Mouse (Mus musculus) lung, postnatal 0 days (tissue): ENCODE data around the gene Mkrn1. TPM values are rescaled to one million over a fixed set of nuclear protein-coding genes. Genes with fewer than 3 reads are reported as not detected.
"Not testable (repeated sequence)": the region's sequence is repeated elsewhere in the genome, so short reads cannot be mapped to it uniquely, and the experiment has no call there.

ENCODE experiments used
- ATAC-seq: fragments of 200-750 bp; cut with Nextera tagmentation; 2 replicates; pipeline ENCODE4 v1.8.0; 2017; ENCODE audit warnings: moderate library complexity
- DNase-seq: peaks from one replicate; pipeline ENCODE4 v3.0.0-alpha.2; 2016; ENCODE audit warnings: low spot score
- H3K27ac ChIP-seq: fragments of 300-500 bp; sonication (generic); 2 replicates; pipeline ENCODE4 v1.5.1; 2014; ENCODE audit warnings: antibody characterized with exemption, mild to moderate bottlenecking, low read length, mixed read lengths
- H3K27me3 ChIP-seq: fragments of 300-500 bp; sonication (generic); replicated peaks from 2 replicates; pipeline ENCODE4 v1.6.1; 2014; ENCODE audit warnings: low read length, mixed read lengths; ENCODE audit not compliant: insufficient read depth
- H3K36me3 ChIP-seq: fragments of 300-500 bp; sonication (generic); 2 replicates; pipeline ENCODE4 v1.6.1; 2014; ENCODE audit warnings: low read length, mixed read lengths; ENCODE audit not compliant: insufficient read depth
- H3K4me1 ChIP-seq: fragments of 300-500 bp; sonication (generic); 2 replicates; pipeline ENCODE4 v1.6.1; 2014; ENCODE audit warnings: antibody characterized with exemption, low read depth, low read length, mixed read lengths; ENCODE audit not compliant: insufficient read depth
- H3K4me2 ChIP-seq: fragments of 300-500 bp; sonication (generic); replicated peaks from 2 replicates; pipeline ENCODE4 v1.6.1; 2014; ENCODE audit warnings: low read depth, mild to moderate bottlenecking, low read length, moderate library complexity, mixed read lengths
- H3K4me3 ChIP-seq: fragments of 300-500 bp; sonication (generic); 2 replicates; pipeline ENCODE4 v1.5.1; 2014; ENCODE audit warnings: low read depth, low read length
- H3K9ac ChIP-seq: fragments of 300-500 bp; sonication (generic); replicated peaks from 2 replicates; pipeline ENCODE4 v1.6.1; 2014; ENCODE audit warnings: low read depth, mild to moderate bottlenecking
- H3K9me3 ChIP-seq: fragments of 300-500 bp; sonication (generic); 2 replicates; pipeline ENCODE4 v1.6.1; 2016; ENCODE audit warnings: low read length, mixed read lengths
- CTCF ChIP-seq: IDR thresholded peaks from 2 replicates; pipeline ENCODE4 v1.5.1; 2016; ENCODE audit warnings: antibody characterized with exemption, mild to moderate bottlenecking
- EP300 ChIP-seq: IDR thresholded peaks from 2 replicates; pipeline ENCODE4 v1.6.1; 2016; ENCODE audit warnings: antibody characterized with exemption, mild to moderate bottlenecking, control low read depth
- WGBS: fragments of 180-500 bp; shearing (Covaris S2); extraction: QIAGEN DNeasy Blood & Tissue Kit; methylation state at CpG from one replicate; pipeline ENCODE4 v1.1.7; 2014; 5-methylcytosine and 5-hydroxymethylcytosine counted together
- polyA plus RNA-seq: library from polyadenylated mRNA; unstranded; fragments of >200 nt; fragmentation: Nextera tagmentation; extraction: Ambion mirVana; gene quantifications from 2 replicates; pipeline ENCODE4 v1.2.1, GENCODE M21; 2015

Gene Mkrn1
- polyA plus RNA-seq, 1 experiment from 2014 or later, result 125 TPM

DNA sequence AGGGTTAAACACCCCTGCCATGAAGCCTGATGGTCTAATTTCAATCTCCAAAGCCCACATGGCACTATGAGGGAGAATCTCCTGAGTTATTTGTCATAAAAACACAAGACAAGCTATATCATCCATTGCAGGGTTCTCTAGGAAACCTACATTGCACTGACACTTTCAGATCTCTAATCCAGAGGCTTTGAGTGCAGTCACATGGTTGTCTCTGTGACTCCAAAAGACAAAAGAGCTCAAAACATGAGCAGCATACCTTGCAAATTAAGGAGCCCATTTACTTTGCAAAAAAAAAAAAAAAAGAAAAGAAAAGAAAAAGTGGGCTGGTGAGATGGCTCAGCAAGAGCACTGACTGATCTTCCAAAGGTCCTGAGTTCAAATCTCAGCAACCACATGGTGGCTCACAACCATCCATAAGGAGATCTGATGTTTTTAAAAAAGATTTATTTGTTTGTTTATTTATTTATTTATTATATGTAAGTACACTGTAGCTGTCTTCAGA, 22.6 kb upstream of the Mkrn1 start:
- Histone ChIP-seq H3K4me2 (no peak overlapping the region), H3K27ac (no peak overlapping the region), H3K9ac (no peak overlapping the region), H3K36me3 (no peaks in the 10 kb centered on the region), H3K4me1 (no peaks in the 10 kb centered on the region), H3K27me3 (no peaks in the 10 kb centered on the region), H3K9me3 (no peaks in the 10 kb centered on the region), H3K4me3 (no peak overlapping the region)
- DNase-seq (no peak), ATAC-seq (no peak)
- TF ChIP-seq EP300 (no peak), CTCF (no peak)

- Histone ChIP-seq H3K9ac (no peak overlapping the region), H3K4me3 (no peak overlapping the region), H3K4me2 (no peak overlapping the region), H3K4me1 (no peaks in the 10 kb centered on the region), H3K9me3 (no peaks in the 10 kb centered on the region), H3K36me3 (no peaks in the 10 kb centered on the region), H3K27ac (no peak overlapping the region), H3K27me3 (no peaks in the 10 kb centered on the region)
- DNase-seq (no peak), ATAC-seq (no peak)
- TF ChIP-seq CTCF (no peak), EP300 (no peak)
Measured at GRCm38 (mm10) chr6:39440207-39440606, 19.9 kb upstream of the Mkrn1 start.

- not testable (repeated sequence) for H3K27ac ChIP-seq, H3K4me1 ChIP-seq, H3K27me3 ChIP-seq, ATAC-seq, H3K4me3 ChIP-seq, H3K9me3 ChIP-seq, H3K4me2 ChIP-seq, DNase-seq, H3K9ac ChIP-seq, H3K36me3 ChIP-seq
- 89% methylated on average over 6 of the region's 6 CpGs for WGBS
Measured at GRCm38 (mm10) chr6:39437519-39437918, 17.3 kb upstream of the Mkrn1 start.

- no peaks in the 10 kb centered on the region for H3K27me3 ChIP-seq
- H3K9ac ChIP-seq, result no peak overlapping the region
- H3K9me3 ChIP-seq, result no peaks in the 10 kb centered on the region
- 86% methylated on average over 5 of the region's 5 CpGs for WGBS
- no peaks in the 10 kb centered on the region for H3K4me1 ChIP-seq
- no peak for DNase-seq
- no peaks in the 10 kb centered on the region for H3K36me3 ChIP-seq
- TF ChIP-seq EP300, result no peak
- no peak for TF ChIP-seq CTCF
- ATAC-seq, result no peak
- H3K27ac ChIP-seq, result no peak overlapping the region
- no peak overlapping the region for H3K4me2 ChIP-seq
- no peak overlapping the region for H3K4me3 ChIP-seq
Measured at GRCm38 (mm10) chr6:39435875-39436274, 15.6 kb upstream of the Mkrn1 start.

DNA sequence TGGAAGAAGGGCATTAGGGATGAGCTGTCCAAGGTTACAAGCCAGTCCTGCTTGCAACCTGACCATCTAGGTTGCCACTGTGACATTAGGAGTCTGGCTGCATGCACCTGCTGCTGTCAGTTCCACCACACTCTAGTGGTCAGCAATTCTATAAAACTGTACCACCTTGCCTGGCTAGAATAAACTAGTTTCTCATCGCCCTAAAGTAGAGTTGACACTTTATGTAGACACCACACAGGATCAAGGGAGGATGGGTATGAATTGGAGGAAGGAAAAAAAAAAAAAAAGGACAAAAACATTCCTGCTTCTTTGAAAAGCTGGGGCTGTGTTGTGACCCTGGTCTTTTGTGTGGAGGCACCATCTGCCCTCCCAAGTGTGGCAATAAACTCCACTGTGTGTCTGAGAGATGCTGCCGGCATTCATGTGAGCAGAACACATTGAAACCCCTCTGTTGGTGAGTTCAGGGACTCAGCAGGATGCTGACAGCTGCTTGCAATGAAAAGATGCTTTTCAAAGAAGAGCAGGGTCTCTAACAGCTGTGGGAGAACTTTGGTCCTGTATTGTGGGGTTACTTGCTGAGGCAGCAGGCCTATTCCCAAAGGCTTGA, 14.7 kb upstream of the Mkrn1 start:
- 71% methylated on average over 2 of the region's 2 CpGs for WGBS

DNA sequence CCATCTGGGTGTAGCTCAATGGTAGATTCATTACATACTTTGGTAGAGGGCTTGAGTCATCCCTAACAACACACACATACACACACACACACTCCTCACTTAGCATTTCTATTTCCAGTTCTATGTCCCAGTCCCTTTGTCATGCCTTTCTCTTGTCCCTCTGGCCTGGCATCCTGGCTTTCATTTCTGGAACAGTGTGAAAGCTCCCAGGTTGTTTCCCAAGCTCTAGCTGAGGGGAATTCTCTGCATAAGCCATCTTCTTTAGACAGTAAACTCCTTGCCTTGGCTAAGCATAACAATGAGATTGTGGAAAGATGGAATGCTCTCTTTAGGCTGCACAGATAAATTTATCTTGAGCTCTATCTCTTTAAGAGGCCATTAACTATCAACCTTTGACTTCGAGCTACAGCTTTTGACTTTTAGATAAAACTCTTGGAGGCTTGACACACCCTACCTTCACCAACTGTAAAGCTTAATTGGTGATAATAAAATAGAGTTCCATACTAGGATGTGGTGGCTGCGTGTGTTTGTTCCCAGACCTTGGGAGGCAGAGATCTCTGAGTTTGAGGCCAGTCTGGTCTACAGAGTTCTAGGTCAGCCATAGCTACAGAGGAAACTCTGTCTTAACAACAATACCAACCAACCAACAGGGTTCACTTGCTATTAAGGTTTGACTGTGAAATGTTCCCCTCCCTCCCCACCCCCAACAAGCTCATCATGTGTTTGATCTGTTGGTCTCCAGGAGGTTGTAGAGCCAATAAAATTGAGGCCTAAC, 14.0 kb upstream of the Mkrn1 start:
- no peak overlapping the region for H3K4me3 ChIP-seq
- no peak for TF ChIP-seq EP300
- TF ChIP-seq CTCF, result no peak
- no peak overlapping the region for H3K9ac ChIP-seq
- no peak overlapping the region for H3K27ac ChIP-seq
- H3K36me3 ChIP-seq, result no peaks in the 10 kb centered on the region
- WGBS, result 80% methylated on average over 2 of the region's 2 CpGs
- no peaks in the 10 kb centered on the region for H3K9me3 ChIP-seq
- no peak overlapping the region for H3K4me2 ChIP-seq
- DNase-seq (no peak), ATAC-seq (no peak)
- no peaks in the 10 kb centered on the region for H3K27me3 ChIP-seq
- H3K4me1 ChIP-seq, result no peaks in the 10 kb centered on the region

More for the DNA sequence above, 14.7 kb upstream of the Mkrn1 start:
- H3K27ac ChIP-seq, result no peak overlapping the region
- no peaks in the 10 kb centered on the region for H3K4me1 ChIP-seq
- H3K9me3 ChIP-seq, result no peaks in the 10 kb centered on the region
- H3K4me2 ChIP-seq, result no peak overlapping the region
- no peak overlapping the region for H3K9ac ChIP-seq
- no peaks in the 10 kb centered on the region for H3K36me3 ChIP-seq
- DNase-seq, result no peak
- no peaks in the 10 kb centered on the region for H3K27me3 ChIP-seq
- TF ChIP-seq EP300 (no peak), CTCF (no peak)
- H3K4me3 ChIP-seq, result no peak overlapping the region
- ATAC-seq, result no peak
